Mouse (Mus musculus) neutrophil, adult 83 days (primary cell): Measurements from ENCODE around the gene 3110040N11Rik. TPM values are rescaled to one million over a fixed set of nuclear protein-coding genes. Genes with fewer than 3 reads are reported as not detected.

Experiments
- total RNA-seq, 2 experiments: library from RNA; stranded (reverse); gene quantifications; one replicate each; pipeline ENCODE4 v1.2.4; 2023

Gene 3110040N11Rik
- 10 to 100 TPM; 10.4 to 11.3 TPM for total RNA-seq

GRCm38 (mm10) chr7:81789095-81789757, at the start of gene 3110040N11Rik:
TSS of gene 3110040N11Rik (minus strand) at chr7:81789478.

GRCm38 (mm10) chr7:81829379-81829894, 40.2 kb upstream of the 3110040N11Rik start, which contains the start of gene Btbd1:
TSS of gene Btbd1 (minus strand) at chr7:81829431.

GRCm38 (mm10) chr7:81762180-81763109, 26.8 kb downstream of the 3110040N11Rik start, which contains the start of gene Ramac:
TSS of gene Ramac (plus strand) at chr7:81762925.

Other genes starting within 250 kb of the 3110040N11Rik start
- gene Fsd2, start 222.5 kb downstream of the 3110040N11Rik start, total RNA-seq = not detected
- gene Whamm, start 218.2 kb downstream of the 3110040N11Rik start, total RNA-seq = 10 to 100 TPM; 17.4 to 17.5 TPM
- gene Homer2, start 82.0 kb downstream of the 3110040N11Rik start, total RNA-seq = under 1 TPM; 0.04 to 0.96 TPM
- gene Ramac, start 26.6 kb downstream of the 3110040N11Rik start, total RNA-seq = 10 to 100 TPM; 39.5 to 42.7 TPM
- gene Btbd1, start 40.0 kb upstream of the 3110040N11Rik start, total RNA-seq = 10 to 100 TPM; 44.6 to 57.8 TPM
- not detected for gene Gm10160, start 66.3 kb upstream of the 3110040N11Rik start, total RNA-seq
- gene Tm6sf1, start 69.5 kb upstream of the 3110040N11Rik start, total RNA-seq = 100 to 1,000 TPM; 201 to 230 TPM
- gene Hdgfl3, start 145.0 kb upstream of the 3110040N11Rik start, total RNA-seq = under 1 TPM in 1 of 2 experiments, not detected in 1; 0.04 TPM
- not detected for gene Bnc1, start 202.8 kb upstream of the 3110040N11Rik start, total RNA-seq